Mouse (Mus musculus): ENCODE measurements around the gene Olfr1336. TPM values are rescaled to one million over a fixed set of nuclear protein-coding genes. Genes with fewer than 3 reads are reported as not detected.
"Not testable (repeated sequence)": the region's sequence is repeated elsewhere in the genome, so short reads cannot be mapped to it uniquely, and the experiment has no call there.

Gene Olfr1336
- polyA plus RNA-seq, 1 experiment from 2014 or later, result not detected

- ATAC-seq; H3K27ac ChIP-seq; H3K4me1 ChIP-seq (replicated peaks); H3K27me3 ChIP-seq; H3K4me3 ChIP-seq (replicated peaks); H3K4me2 ChIP-seq (replicated peaks); H3K36me3 ChIP-seq; H3K9ac ChIP-seq (replicated peaks): not testable (repeated sequence)
- WGBS, result 75% methylated on average over 2 of the region's 2 CpGs
- peaks cover 11% of the 10 kb centered on the region; the same call in 1 of the 2 replicates for H3K9me3 ChIP-seq
Observed at GRCm38 (mm10) chr7:6477633-6478032, 21.7 kb downstream of the Olfr1336 start.

- Histone ChIP-seq H3K9ac (replicated peaks) (no peak within 1 kb of the TSS), H3K27me3 (no peaks in the 10 kb centered on the region), H3K4me2 (replicated peaks) (no peak within 1 kb of the TSS), H3K4me3 (replicated peaks) (no peak within 1 kb of the TSS), H3K27ac (no peak within 1 kb of the TSS), H3K9me3 (no peaks in the 10 kb centered on the region), H3K36me3 (no peaks in the 10 kb centered on the region), H3K4me1 (replicated peaks) (no peaks in the 10 kb centered on the region)
- WGBS, result 53% methylated on average over 2 of the region's 2 CpGs
- ATAC-seq, result no peak
Observed at GRCm38 (mm10) chr7:6486841-6487240, 30.9 kb downstream of the Olfr1336 start, which contains the start of gene Olfr5. TSS of gene Olfr5 (minus strand) at chr7:6486941.

- Histone ChIP-seq H3K4me3 (replicated peaks) (no peak within 1 kb of the TSS), H3K36me3 (no peaks in the 10 kb centered on the region), H3K4me1 (replicated peaks) (no peaks in the 10 kb centered on the region), H3K27ac (no peak within 1 kb of the TSS), H3K27me3 (no peaks in the 10 kb centered on the region), H3K9me3 (0 out of 2 replicates have a peak, but pooled peaks cover 6% of the 10 kb centered on the region), H3K4me2 (replicated peaks) (no peak within 1 kb of the TSS), H3K9ac (replicated peaks) (no peak within 1 kb of the TSS)
- no peak for ATAC-seq
- 63% methylated on average over 1 of the region's 1 CpGs for WGBS
Observed at GRCm38 (mm10) chr7:6499655-6500054, 43.7 kb downstream of the Olfr1336 start, which contains the start of gene Olfr1347. TSS of gene Olfr1347 (minus strand) at chr7:6499755.

GRCm38 (mm10) chr7:6508648-6509047, 52.7 kb downstream of the Olfr1336 start, which contains the start of gene Olfr1348:
TSS of gene Olfr1348 (minus strand) at chr7:6508748.
- H3K4me2 ChIP-seq (replicated peaks), result no peak within 1 kb of the TSS
- no peak within 1 kb of the TSS for H3K4me3 ChIP-seq (replicated peaks)
- 100% methylated on average over 1 of the region's 1 CpGs for WGBS
- no peaks in the 10 kb centered on the region for H3K27me3 ChIP-seq
- no peaks in the 10 kb centered on the region for H3K4me1 ChIP-seq (replicated peaks)
- no peaks in the 10 kb centered on the region for H3K36me3 ChIP-seq
- no peak within 1 kb of the TSS for H3K27ac ChIP-seq
- ATAC-seq, result no peak
- H3K9me3 ChIP-seq, result 0 out of 2 replicates have a peak, but pooled peaks cover 6% of the 10 kb centered on the region
- H3K9ac ChIP-seq (replicated peaks), result no peak within 1 kb of the TSS

Other genes starting within 250 kb of the Olfr1336 start
- not detected in 2 replicates for gene Zscan5b, start 233.9 kb upstream of the Olfr1336 start, polyA plus RNA-seq (2015; fragmentation: Nextera tagmentation; extraction: Ambion mirVana)
- 0.31 TPM in 1 of 2 replicates, not detected in the other for gene Epp13, start 203.5 kb upstream of the Olfr1336 start, polyA plus RNA-seq (2015; fragmentation: Nextera tagmentation; extraction: Ambion mirVana)
- gene Zfp667, start 169.6 kb upstream of the Olfr1336 start, polyA plus RNA-seq (2015; fragmentation: Nextera tagmentation; extraction: Ambion mirVana), result 15.8 and 18.8 TPM in 2 replicates
- gene Zfp583, start 124.9 kb upstream of the Olfr1336 start, polyA plus RNA-seq (2015; fragmentation: Nextera tagmentation; extraction: Ambion mirVana), result 11.7 and 12.9 TPM in 2 replicates
- 7.0 and 7.2 TPM in 2 replicates for gene Gm3854, start 112.4 kb upstream of the Olfr1336 start, polyA plus RNA-seq (2015; fragmentation: Nextera tagmentation; extraction: Ambion mirVana)
- gene Zfp78, start 92.9 kb upstream of the Olfr1336 start, polyA plus RNA-seq (2015; fragmentation: Nextera tagmentation; extraction: Ambion mirVana), result 4.3 and 4.6 TPM in 2 replicates
- 16.2 and 18.5 TPM in 2 replicates for gene Zfp28, start 72.9 kb upstream of the Olfr1336 start, polyA plus RNA-seq (2015; fragmentation: Nextera tagmentation; extraction: Ambion mirVana)
- gene Smim17, start 57.5 kb upstream of the Olfr1336 start, polyA plus RNA-seq (2015; fragmentation: Nextera tagmentation; extraction: Ambion mirVana), result 2.4 and 3.4 TPM in 2 replicates
- gene Gm20715, start 45.9 kb upstream of the Olfr1336 start, polyA plus RNA-seq (2015; fragmentation: Nextera tagmentation; extraction: Ambion mirVana), result 0.06 and 0.07 TPM in 2 replicates
- not detected in 2 replicates for gene Olfr1344, start 17.5 kb upstream of the Olfr1336 start, polyA plus RNA-seq (2015; fragmentation: Nextera tagmentation; extraction: Ambion mirVana)
- gene Olfr1346, start 10.9 kb downstream of the Olfr1336 start, polyA plus RNA-seq (2015; fragmentation: Nextera tagmentation; extraction: Ambion mirVana), result not detected in 2 replicates
- not detected in 2 replicates for gene Olfr5, start 30.8 kb downstream of the Olfr1336 start, polyA plus RNA-seq (2015; fragmentation: Nextera tagmentation; extraction: Ambion mirVana)
- not detected in 2 replicates for gene Olfr1347, start 43.6 kb downstream of the Olfr1336 start, polyA plus RNA-seq (2015; fragmentation: Nextera tagmentation; extraction: Ambion mirVana)
- gene Olfr1348, start 52.6 kb downstream of the Olfr1336 start, polyA plus RNA-seq (2015; fragmentation: Nextera tagmentation; extraction: Ambion mirVana), result not detected in 2 replicates
- gene Olfr1349, start 66.8 kb downstream of the Olfr1336 start, polyA plus RNA-seq (2015; fragmentation: Nextera tagmentation; extraction: Ambion mirVana), result not detected in 2 replicates
- gene Olfr1350, start 108.7 kb downstream of the Olfr1336 start, polyA plus RNA-seq (2015; fragmentation: Nextera tagmentation; extraction: Ambion mirVana), result not detected in 2 replicates
- gene Zim1, start 240.3 kb downstream of the Olfr1336 start, polyA plus RNA-seq (2015; fragmentation: Nextera tagmentation; extraction: Ambion mirVana), result 1.7 and 2.3 TPM in 2 replicates